19 mouse cellular contexts compared by ENCODE assay signal in the genomic region with DNA sequence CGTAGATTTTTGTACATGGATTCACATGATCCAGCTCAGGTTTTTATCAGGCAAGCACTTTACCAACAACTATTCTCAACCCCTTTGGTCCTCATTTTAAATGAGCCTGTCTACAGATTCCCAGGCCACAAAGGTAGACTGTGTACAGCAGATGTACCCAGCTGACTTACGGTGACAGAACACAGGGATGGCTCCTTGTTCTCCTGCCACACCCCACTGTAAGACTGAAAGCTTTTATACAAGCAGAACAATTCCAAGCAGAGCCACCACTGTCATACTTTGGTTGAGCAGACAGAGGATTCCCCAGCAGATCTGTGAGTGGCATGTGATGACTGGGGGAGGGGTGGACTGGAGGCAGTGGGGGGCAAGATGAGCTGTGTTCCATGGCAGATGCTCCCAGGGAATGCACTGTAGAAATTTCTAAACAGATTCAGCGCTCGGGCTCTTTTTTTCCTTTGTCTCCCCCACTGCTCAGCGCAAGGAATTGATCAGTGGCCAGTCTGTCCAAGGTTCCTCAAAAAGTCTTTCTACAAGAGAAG. TPM values are rescaled to one million over a fixed set of nuclear protein-coding genes. Genes with fewer than 3 reads are reported as not detected.
DNase-seq lines count a peak whose midpoint lies in the region; ATAC-seq and TF ChIP-seq lines count a peak whose summit lies in the region.
"Had no signal": no experiment of that assay in that cellular context is flagged by ENCODE, and none has a peak within 500 bp of the region (broad histone marks: within the 10 kb centered on the region; RNA-seq: fewer than 3 reads in every experiment).

No protein-coding gene starts in this region.

- H3K4me1 ChIP-seq in liver, embryonic 11.5 days (replicated peaks; ENCODE audit: control insufficient read depth, insufficient read depth, low read length): no peaks in the 10 kb centered on the region
- H3K4me1 ChIP-seq: embryonic facial prominence, embryonic 13.5 days; liver, embryonic 13.5 days; lung, embryonic 15.5 days had no signal

- no peaks in the 10 kb centered on the region for H3K27me3 ChIP-seq in liver, embryonic 11.5 days (replicated peaks; ENCODE audit: control insufficient read depth, insufficient read depth, low read length)
- H3K27me3 ChIP-seq: embryonic facial prominence, embryonic 13.5 days; liver, embryonic 13.5 days; lung, embryonic 15.5 days; neural tube, embryonic 13.5 days had no signal

- no peaks in the 10 kb centered on the region for H3K36me3 ChIP-seq in liver, embryonic 11.5 days (ENCODE audit: control insufficient read depth, insufficient read depth, low read length)
- H3K36me3 ChIP-seq: liver, embryonic 13.5 days; lung, embryonic 15.5 days had no signal

- H3K27ac ChIP-seq in layer of hippocampus, adult 2 months: peak overlapping the region; percentile 28; the same call in 1 of the 2 replicates
- no peak overlapping the region for H3K27ac ChIP-seq in liver, embryonic 11.5 days (ENCODE audit: low read depth, low read length)
- H3K27ac ChIP-seq: embryonic facial prominence, embryonic 13.5 days; gastrocnemius, adult 2 months; liver, embryonic 13.5 days; lung, embryonic 15.5 days; neural tube, embryonic 13.5 days had no signal

- H3K9me3 ChIP-seq in liver, embryonic 11.5 days (ENCODE audit: control insufficient read depth, low read length): no peaks in the 10 kb centered on the region
- H3K9me3 ChIP-seq: embryonic facial prominence, embryonic 13.5 days; liver, embryonic 13.5 days; lung, embryonic 15.5 days; neural tube, embryonic 13.5 days had no signal

- TF ChIP-seq CTCF in layer of hippocampus, adult 2 months (conservative IDR thresholded peaks at IDR 0.05): no peak

- no peak for ATAC-seq in cerebellum, adult (ENCODE audit: insufficient number of reproducible peaks, low FRiP score, low TSS enrichment)
- no peak for ATAC-seq in liver, embryonic 11.5 days (replicated peaks; ENCODE audit: low FRiP score)

- WGBS in liver, embryonic 11.5 days: 85% methylated on average over 5 of the region's 5 CpGs

- H3K9ac ChIP-seq in liver, embryonic 11.5 days (ENCODE audit: low read depth, low read length): no peak overlapping the region
- H3K9ac ChIP-seq: embryonic facial prominence, embryonic 13.5 days; liver, embryonic 13.5 days; lung, embryonic 15.5 days; neural tube, embryonic 13.5 days had no signal

- no peak overlapping the region for H3K4me2 ChIP-seq in liver, embryonic 11.5 days
- H3K4me2 ChIP-seq: embryonic facial prominence, embryonic 13.5 days; liver, embryonic 13.5 days; lung, embryonic 15.5 days; neural tube, embryonic 13.5 days had no signal

- no peak overlapping the region for H3K4me3 ChIP-seq in layer of hippocampus, adult 2 months
- H3K4me3 ChIP-seq in liver, embryonic 11.5 days (ENCODE audit: low read depth, low read length): no peak overlapping the region
- H3K4me3 ChIP-seq: embryonic facial prominence, embryonic 13.5 days; gastrocnemius, adult 2 months; liver, embryonic 13.5 days; lung, embryonic 15.5 days; neural tube, embryonic 13.5 days had no signal

- DNase-seq in heart, adult 11 months: peak; percentile 16
- DNase-seq in heart, postnatal 14 days: no peak
- peak; percentile 14 for DNase-seq in retina, postnatal 1 day
- DNase-seq in retina, embryonic 14.5 days (ENCODE audit: low spot score): no peak
- DNase-seq in layer of hippocampus, adult 2 months (ENCODE audit: low spot score in 2 of 2): peak; percentile 52 to 66
- DNase-seq in adrenal gland, postnatal 10 days: no peak
- no peak for DNase-seq in liver, embryonic 11.5 days (ENCODE audit: low spot score)
- DNase-seq: adrenal gland, postnatal 14 days; cerebellum, adult 8-10 months; gastrocnemius, adult 2 months; heart, adult 18-20 months; kidney, adult 11 months; kidney, postnatal 10 days; liver, embryonic 13.5 days; thymus, postnatal 4 days had no signal

- intact Hi-C loops in heart, postnatal 14 days (cut with DNase I): no loop called here

RNA-seq across cellular contexts. Expression of gene Insig2, which starts 35.6 kb away (rescaled TPM):
- 10 to 100 TPM; 62.6 to 64.8 TPM for total RNA-seq in heart, postnatal 14 days (2021)
- 10 to 100 TPM; 66.4 to 73.8 TPM for total RNA-seq in layer of hippocampus, adult 2 months (2021)
- total RNA-seq in adrenal gland, postnatal 10 days (2021): 10 to 100 TPM; 47.9 to 89.9 TPM
- polyA plus RNA-seq in liver, embryonic 11.5 days (2014; fragmentation: Nextera tagmentation; extraction: Ambion mirVana): 8.7 and 9.8 TPM in 2 replicates

Comparison
In these comparisons a context has a peak if more than half of its experiments do, and no peak if none do; other contexts are left out.
1. DNase-seq: peak in heart, adult 11 months (single experiment), retina, postnatal 1 day (single experiment) and layer of hippocampus, adult 2 months (2 of 2); none in heart, postnatal 14 days (0 of 2), retina, embryonic 14.5 days (single experiment), adrenal gland, postnatal 10 days (single experiment) and liver, embryonic 11.5 days (single experiment).